Mouse (Mus musculus) left cerebral cortex, adult 2 months (tissue): ENCODE data around the gene Rnf207. TPM values are rescaled to one million over a fixed set of nuclear protein-coding genes. Genes with fewer than 3 reads are reported as not detected.

Experiments used
- DNase-seq, 2 experiments: peaks; one replicate each; pipeline ENCODE4 v3.0.0; 2021 to 2022; ENCODE audit warnings: low spot score in 2 of 2, mixed read lengths in 1 of 2; ENCODE audit errors: extremely low spot score in 1 of 2
- H3K27ac ChIP-seq: fragments of 200-600 bp; 2 replicates; pipeline ENCODE4 v1.8.1; 2022
- H3K4me3 ChIP-seq: fragments of 200-600 bp; 2 replicates; pipeline ENCODE4 v1.8.1; 2022
- CTCF ChIP-seq: fragments of 200-600 bp; IDR thresholded peaks from 2 replicates; pipeline ENCODE4 v1.8.1; 2022; ENCODE audit warnings: antibody characterized with exemption, mild to moderate bottlenecking, moderate library complexity
- intact Hi-C: fragments of 180-260 bp; cut with DNase I; formaldehyde crosslinking; loops from one replicate; pipeline ENCODE4 v1.15.1; 2025
- total RNA-seq, 2 experiments: library from RNA; stranded (reverse); gene quantifications; 2 replicates each; pipeline ENCODE4 v1.2.3; 2021

The Rnf207 gene
- total RNA-seq, 2 experiments from 2014 or later = 17.0 to 18.6 TPM

DNA sequence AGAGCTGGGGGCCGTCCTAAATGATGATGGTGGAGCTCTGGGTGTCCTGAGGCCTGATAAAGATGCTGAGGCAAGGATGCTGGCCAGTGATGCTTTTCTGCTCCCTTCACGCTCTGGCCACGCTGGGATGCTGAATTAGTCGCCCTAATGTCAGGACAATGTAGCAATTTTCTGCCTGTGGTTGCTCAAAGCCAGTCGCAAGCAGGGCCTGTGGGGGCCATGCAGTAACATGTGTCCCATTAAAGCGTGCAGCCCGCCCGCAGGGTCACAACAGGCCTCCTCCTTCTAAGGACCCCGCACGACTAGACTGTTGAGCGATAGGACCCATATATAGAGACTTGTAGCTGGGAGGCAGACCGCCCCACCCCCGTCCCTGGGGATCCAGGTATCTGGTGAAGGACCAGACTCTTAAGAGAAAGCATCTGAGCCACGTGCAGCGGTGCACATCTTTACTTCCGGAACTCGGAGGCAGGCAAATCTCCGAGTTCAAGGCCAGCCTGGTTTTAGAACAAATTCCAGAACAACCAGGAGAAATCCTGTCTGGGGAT lies 30.3 kb downstream of the Rnf207 start:
- DNase-seq = no peak
- intact Hi-C loops = no loop called here

DNA sequence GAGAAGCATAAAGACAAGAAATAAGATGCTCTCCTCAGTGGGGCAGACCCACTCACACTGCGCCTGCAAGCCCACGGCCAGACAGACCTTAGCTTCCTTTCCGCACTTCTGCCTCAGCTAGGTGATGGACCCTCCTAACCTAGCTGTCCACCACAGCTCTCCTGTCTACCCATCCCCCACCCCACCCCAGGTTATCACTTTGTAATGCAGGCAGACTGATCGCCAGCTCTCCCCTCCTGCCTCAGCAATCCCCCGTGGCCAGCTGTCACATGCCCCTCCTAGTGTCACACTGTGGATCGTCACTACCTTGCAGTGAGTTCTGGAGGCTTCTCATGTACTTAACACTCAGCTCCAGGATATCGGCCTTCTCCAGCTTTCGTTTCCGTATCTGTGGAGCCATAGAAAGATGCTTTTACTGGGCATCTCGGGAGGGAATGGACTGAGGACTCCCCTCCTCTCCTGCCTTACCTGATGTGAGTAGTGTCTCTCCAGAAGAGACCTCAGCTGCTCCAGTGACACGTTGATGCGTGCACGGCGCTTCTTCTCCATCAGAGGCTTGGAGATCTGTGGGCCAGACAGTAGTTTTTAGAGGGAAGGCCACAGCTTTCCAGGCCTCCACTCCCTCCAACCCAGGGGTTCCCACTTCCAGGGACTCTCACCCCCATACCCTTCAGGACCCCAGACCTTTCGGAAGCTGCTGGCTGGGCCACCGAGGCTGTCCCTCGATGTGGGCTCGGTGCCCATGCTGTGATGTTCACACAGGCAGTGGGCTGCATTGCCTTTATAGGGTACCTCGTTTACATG lies 31.3 kb downstream of the Rnf207 start:
- no peak overlapping the region for H3K4me3 ChIP-seq
- no peak for DNase-seq
- intact Hi-C loops = no loop called here
- TF ChIP-seq CTCF = no peak
- no peak overlapping the region for H3K27ac ChIP-seq

More for the DNA sequence above, 30.3 kb downstream of the Rnf207 start:
- no peak for TF ChIP-seq CTCF
- no peak overlapping the region for H3K4me3 ChIP-seq
- H3K27ac ChIP-seq = no peak overlapping the region

DNA sequence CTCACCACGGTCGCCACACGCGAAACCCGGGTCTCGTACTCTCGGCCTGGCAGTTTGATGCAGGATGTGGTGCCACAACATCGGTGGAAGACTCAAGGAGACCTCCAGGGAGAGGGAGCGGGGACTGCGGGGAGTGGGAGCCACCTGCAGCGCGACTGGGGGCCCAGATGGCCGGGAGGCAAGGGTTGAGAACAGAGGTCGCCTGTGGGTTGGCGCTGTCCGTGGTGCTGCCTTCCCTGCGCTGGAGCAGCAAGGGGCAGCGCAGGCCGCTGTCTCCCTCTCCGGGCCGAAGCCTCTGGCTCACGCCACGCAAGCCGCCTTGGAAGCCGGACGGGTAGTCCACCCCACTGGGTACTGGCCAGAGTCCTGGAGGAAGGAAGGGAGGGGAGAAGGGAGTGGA lies 31.9 kb downstream of the Rnf207 start:
- TF ChIP-seq CTCF = no peak
- H3K27ac ChIP-seq = no peak overlapping the region
- H3K4me3 ChIP-seq = peak overlapping the region; percentile 52
- intact Hi-C loops = no loop called here
- no peak for DNase-seq

DNA sequence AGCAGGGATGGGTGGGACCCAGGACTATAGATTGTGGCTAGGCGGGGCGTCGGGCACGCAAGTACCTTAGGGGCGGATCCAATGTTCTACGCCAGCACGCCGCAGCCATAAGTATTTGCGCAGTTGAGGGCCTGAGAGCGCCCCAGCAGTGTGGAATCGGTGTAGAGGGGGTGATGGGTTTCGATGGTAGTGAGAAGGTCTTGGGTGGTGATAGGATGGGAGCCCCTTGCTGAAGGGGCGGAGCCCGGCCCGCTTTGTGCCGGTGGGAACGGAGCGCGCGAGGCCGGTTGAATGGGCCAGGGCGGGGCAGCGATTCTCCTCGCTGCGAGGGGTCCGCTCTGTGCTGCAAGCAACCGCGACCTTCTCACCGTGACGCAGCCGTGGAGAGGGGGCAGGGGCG lies 32.6 kb downstream of the Rnf207 start:
- Histone ChIP-seq H3K27ac (peak overlapping the region; percentile 4; the same call in 1 of the 2 replicates), H3K4me3 (peak overlapping the region; percentile 52)
- TF ChIP-seq CTCF = no peak
- intact Hi-C loops = no loop called here
- DNase-seq = peak; percentile 42 to 45

DNA sequence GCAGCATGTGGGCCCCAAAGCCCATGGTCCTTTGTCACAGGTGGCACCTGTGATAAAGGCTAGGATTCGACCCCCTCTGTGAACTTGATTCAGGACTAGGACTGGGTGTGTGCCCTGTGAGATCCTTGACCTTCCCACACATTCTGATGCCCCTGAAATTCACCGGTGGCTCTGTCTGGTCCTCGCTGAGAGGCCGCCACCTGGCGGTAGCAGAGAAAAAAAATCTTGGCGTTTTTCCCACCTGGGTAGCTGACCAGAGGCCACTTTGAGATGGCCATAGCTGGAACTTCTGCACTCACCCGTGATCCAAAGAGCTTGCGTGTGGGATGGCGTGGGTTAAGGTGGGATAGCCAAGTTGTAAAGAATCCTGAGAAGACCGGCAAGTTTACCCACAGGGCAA lies 33.3 kb downstream of the Rnf207 start:
- intact Hi-C loops = loop anchor here (2.0 kb wide), 1 partner anchor 113 kb away; no protein-coding TSS in a partner anchor
- H3K4me3 ChIP-seq = no peak overlapping the region
- peak; percentile 72 for TF ChIP-seq CTCF
- no peak overlapping the region for H3K27ac ChIP-seq
- DNase-seq = peak; percentile 46 to 48

DNA sequence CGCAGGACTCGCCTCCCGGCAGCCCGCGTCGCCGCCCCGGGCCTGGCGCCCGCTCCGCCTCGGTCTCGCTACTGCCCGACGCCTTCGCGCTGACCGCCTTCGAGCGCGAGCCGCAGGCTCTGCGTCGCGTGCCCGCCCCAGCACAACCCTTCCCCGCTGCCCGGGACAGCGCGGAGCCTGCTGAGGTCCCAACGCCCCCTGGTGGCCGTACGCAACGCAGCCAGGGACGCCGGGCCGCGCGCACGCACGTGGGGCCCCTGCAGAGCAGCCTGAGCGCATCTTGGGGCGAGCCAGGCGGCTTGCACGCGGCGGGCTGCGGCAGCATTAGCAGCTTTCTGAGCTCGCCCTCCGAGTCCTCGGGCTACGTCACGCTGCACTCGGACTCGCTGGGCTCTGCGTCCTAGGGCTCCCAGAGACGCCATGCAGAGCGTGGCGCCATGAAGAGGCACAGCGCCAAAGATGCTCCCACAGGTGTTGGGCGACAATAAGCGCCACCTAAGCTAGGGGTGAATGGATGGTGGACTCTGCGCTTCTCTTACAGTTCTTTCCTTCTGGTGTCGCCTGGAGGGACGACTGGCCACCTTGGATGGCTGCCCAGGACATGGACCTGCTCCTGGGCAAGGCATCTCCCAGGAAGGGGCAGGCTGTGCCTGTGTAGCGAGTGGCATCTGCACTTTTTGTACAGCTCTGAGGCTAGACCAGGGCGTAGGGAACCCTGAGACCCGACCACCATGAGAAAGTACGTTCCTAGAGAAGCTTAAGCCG lies 35.4 kb downstream of the Rnf207 start:
- intact Hi-C loops = no loop called here
- peak; percentile 85 to 88 for DNase-seq

DNA sequence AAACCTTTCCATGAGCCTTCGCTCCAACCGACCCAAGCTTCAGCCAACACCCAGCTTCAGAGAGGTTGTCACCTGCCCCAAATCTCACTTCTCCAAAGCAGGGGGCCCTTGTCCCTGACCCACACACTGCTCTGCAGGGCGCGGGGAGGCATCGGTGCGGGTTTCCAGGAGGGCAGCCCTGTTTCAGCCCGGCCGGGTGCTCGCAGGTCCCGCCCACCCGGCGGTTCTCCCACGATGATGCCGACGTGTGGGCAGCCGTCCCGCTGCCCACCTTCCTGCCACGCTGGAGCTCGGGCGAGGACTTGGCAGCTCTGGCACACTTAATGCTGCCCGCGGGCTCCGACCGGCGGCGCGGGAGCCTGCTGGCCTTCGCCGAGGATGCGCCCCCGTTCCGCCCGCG lies 36.1 kb downstream of the Rnf207 start:
- H3K4me3 ChIP-seq = peak overlapping the region; percentile 39
- intact Hi-C loops = no loop called here
- no peak for TF ChIP-seq CTCF
- no peak overlapping the region for H3K27ac ChIP-seq
- DNase-seq = no peak

More for the DNA sequence above, 35.4 kb downstream of the Rnf207 start:
- TF ChIP-seq CTCF = peak; percentile 94
- Histone ChIP-seq H3K4me3 (peak overlapping the region; percentile 39), H3K27ac (no peak overlapping the region)

DNA sequence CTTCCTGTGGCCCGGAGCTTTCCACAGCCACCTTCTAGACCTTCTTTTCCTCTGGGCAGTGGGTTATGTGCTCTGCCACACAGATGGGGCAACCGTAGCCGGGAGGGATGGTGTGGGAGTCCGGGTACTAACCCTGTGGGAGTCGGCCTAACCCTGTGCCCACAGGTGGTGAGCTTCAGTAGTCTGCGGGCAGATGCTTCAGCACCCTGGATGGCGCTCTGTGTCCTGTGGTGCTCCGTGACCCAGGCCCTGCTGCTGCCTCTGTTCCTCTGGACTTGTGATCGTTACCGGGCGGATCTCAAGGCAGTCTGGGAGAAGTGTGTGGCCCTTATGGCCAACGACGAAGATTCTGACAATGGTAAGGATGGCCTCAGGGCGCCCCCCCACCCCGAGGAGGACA lies 37.2 kb downstream of the Rnf207 start:
- no peak for TF ChIP-seq CTCF
- no peak for DNase-seq
- intact Hi-C loops = no loop called here
- H3K27ac ChIP-seq = no peak overlapping the region
- H3K4me3 ChIP-seq = no peak overlapping the region

DNA sequence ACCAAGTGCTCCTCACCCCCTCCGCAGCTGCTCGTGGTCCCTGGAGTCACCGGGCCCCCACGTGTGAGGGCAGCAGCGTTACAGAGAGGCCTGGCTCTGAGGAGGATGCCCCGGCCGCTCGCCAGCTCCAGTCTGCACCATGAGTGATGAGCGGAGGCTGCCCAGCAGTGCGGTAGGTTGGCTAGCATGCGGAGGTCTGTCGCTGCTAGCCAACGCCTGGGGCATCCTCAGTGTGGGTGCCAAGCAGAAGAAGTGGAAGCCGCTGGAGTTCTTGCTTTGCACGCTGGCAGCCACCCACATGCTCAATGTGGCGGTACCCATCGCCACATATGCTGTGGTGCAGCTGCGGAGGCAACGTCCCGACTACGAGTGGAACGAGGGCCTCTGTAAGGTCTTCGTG lies 39.8 kb downstream of the Rnf207 start:
- H3K27ac ChIP-seq = no peak overlapping the region
- TF ChIP-seq CTCF = no peak
- peak; percentile 43 to 56 for DNase-seq
- intact Hi-C loops = no loop called here
- H3K4me3 ChIP-seq = no peak overlapping the region

DNA sequence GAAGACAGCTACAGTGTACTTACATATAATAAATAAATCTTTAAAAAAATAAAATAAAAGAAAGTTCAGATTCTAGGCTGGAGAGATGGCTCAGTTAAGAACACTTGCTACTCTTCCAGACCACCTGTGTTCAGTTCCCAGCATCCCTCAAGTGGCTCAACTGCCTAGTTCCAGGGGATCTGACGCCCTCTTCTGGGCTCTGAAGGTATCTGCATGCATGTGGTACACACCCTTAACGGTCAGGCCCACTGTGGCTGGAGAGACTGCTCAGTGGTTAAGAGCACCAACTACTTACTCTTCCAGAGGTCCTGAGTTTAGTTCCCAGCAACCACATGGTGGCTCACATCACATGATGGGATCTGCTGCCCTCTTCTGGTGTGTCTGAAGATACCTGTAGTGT lies 40.9 kb downstream of the Rnf207 start:
- no peak overlapping the region for H3K27ac ChIP-seq
- no peak; the same call in 1 of the 2 replicates for TF ChIP-seq CTCF
- no peak overlapping the region for H3K4me3 ChIP-seq
- intact Hi-C loops = no loop called here
- no peak for DNase-seq

DNA sequence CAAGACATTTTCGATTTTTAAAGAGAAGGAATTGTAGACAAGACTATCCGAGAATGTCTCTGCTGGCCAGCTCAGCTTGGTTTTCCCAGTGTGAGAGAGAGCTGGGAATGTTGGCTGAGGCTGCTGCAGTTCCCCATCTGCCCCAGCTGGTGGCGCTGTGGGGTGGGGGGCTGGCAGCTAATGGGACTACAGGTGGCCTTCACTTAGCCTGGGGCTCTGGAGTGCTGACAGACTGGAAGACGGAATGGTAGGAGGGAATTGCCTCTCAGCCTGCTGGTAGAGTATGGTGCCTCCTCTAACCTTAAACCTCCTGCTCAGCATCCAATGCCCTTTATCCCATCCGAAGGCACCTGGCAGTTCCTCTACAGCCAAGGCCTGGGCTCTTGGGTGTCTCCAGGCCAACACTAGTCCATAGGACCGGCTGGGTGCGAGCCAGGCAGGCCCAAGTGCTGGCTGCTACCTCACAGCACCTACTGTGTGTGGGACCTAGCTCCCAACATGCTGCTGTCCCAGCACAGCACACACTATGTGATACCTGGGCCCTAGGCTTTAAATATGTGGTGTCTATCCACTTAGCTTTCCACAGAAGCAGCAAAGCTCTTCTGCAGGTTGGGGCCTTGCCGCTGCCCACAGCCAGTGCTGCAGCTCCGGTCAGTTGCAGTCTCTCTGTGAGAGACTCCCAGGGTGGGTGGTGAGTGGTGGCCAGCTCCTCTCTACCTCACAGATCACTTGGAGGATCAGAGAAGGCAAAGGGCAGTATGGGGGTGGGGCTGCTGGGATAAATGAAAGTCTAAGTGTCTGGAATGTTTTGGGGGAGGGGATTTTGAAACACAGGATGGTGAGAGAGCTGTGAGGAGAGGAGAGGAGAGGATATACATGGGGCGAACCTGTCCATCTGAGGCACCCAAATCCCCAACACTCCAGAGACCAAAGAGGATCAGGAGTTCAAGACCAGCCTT lies 42.1 kb downstream of the Rnf207 start:
- intact Hi-C loops = no loop called here
- DNase-seq = no peak
- Histone ChIP-seq H3K4me3 (no peak overlapping the region), H3K27ac (no peak overlapping the region)
- peak; percentile 72 for TF ChIP-seq CTCF
